Mouse (Mus musculus) right cerebral cortex, postnatal 36 days (tissue): ENCODE data around the gene Apold1.

Experiments
- DNase-seq, 2 experiments: peaks; one replicate each; pipeline ENCODE4 v3.0.0; 2022; ENCODE audit warnings: low spot score in 2 of 2, mixed read lengths in 1 of 2

The Apold1 gene

DNA sequence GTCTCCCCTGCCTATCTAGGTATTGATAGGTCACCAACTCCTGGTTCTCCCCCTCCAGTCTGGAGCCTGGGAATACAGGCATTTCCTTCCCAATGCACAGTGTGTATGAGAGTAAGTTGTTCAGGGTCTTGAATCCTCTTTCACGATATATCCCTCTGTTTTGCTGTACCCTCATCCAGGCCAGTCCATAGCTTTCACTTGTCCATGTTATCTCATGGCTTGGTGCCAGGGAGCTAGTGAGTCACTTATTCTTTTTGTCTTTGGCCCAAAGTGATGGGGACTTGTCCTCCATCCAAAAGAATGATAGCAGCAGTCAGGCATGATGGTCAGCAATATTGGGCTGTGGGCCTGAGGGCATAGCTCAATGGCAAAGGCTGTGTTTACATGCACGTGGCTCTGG lies 45.2 kb downstream of the Apold1 start:
- no peak for DNase-seq

DNA sequence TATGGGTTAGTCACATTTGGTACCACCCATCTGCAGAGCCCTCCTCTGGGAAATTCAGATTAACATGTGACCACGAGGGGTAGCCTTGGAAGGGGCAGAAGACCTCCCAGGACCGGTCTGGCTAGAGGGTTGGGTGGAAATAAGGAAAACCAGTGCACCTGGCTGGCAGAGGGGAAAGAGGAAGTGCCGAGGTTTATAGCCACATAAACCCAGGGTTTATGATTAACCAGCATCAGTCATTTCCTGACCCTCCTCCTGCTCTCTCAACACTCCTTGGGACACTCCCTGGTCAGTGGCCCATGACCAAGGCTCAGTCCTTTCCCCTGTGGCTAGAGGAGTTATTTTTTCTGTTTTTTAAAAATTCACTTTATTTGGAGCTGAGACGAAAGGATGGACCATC lies 47.7 kb downstream of the Apold1 start:
- no peak for DNase-seq
